Mouse (Mus musculus) mature B cell (primary cell): ENCODE measurements around the gene Chrm3.
"Not testable (repeated sequence)": the region's sequence is repeated elsewhere in the genome, so short reads cannot be mapped to it uniquely, and the experiment has no call there.

Experiments used
- in situ Hi-C: fragments of 300-500 bp; cut with MboI; formaldehyde crosslinking; loops from 2 replicates; pipeline ENCODE4 v1.14.3; 2019

Chrm3 gene

GRCm38 (mm10) chr13:9890460-9890859 lies 470.2 kb downstream of the Chrm3 start:
- in situ Hi-C loops: no loop called here

- in situ Hi-C loops: no loop called here
Observed at GRCm38 (mm10) chr13:9889954-9890353, 470.7 kb downstream of the Chrm3 start.

- in situ Hi-C loops: no loop called here
Observed at GRCm38 (mm10) chr13:9888284-9888683, 472.4 kb downstream of the Chrm3 start.

GRCm38 (mm10) chr13:9887261-9887660 lies 473.4 kb downstream of the Chrm3 start:
- in situ Hi-C loops: no loop called here

- in situ Hi-C loops: no loop called here
Observed at GRCm38 (mm10) chr13:9886465-9887135, 474.0 kb downstream of the Chrm3 start.

GRCm38 (mm10) chr13:9882362-9883282 lies 478.0 kb downstream of the Chrm3 start:
- in situ Hi-C loops: no loop called here

- in situ Hi-C loops: no loop called here
Observed at GRCm38 (mm10) chr13:9881930-9882329, 478.7 kb downstream of the Chrm3 start.

- in situ Hi-C loops: no loop called here
Observed at GRCm38 (mm10) chr13:9880401-9880800, 480.2 kb downstream of the Chrm3 start.

GRCm38 (mm10) chr13:9878596-9879010 lies 482.0 kb downstream of the Chrm3 start:
- in situ Hi-C loops: loop anchor here (10.0 kb wide), 1 partner anchor 466 kb away; no protein-coding TSS in a partner anchor

GRCm38 (mm10) chr13:9873377-9873776 lies 487.3 kb downstream of the Chrm3 start:
- in situ Hi-C loops: loop anchor here (10.0 kb wide), 1 partner anchor 471 kb away; no protein-coding TSS in a partner anchor

- in situ Hi-C loops: no loop called here
Observed at GRCm38 (mm10) chr13:9866161-9866560, 494.5 kb downstream of the Chrm3 start.

GRCm38 (mm10) chr13:9847515-9847914 lies 513.1 kb downstream of the Chrm3 start:
- in situ Hi-C loops: loop anchor here (10.0 kb wide), 1 partner anchor 663 kb away; no protein-coding TSS in a partner anchor

GRCm38 (mm10) chr13:9846543-9847434 lies 513.9 kb downstream of the Chrm3 start:
- in situ Hi-C loops: loop anchor here (10.0 kb wide), 1 partner anchor 662 kb away; no protein-coding TSS in a partner anchor

GRCm38 (mm10) chr13:9834146-9834679 lies 526.4 kb downstream of the Chrm3 start:
- in situ Hi-C loops: not testable (repeated sequence)

GRCm38 (mm10) chr13:9826227-9826626 lies 534.4 kb downstream of the Chrm3 start:
- in situ Hi-C loops: no loop called here
